Mouse (Mus musculus) cerebellum, postnatal 14 days (tissue): ENCODE measurements at regions not wholly inside any gene's neighbourhood (a gene's known extent, or its start where the extent isn't known, plus 50 kb on each side); places are given as distances from the start of the nearest gene placed in this dataset.
"Not testable (repeated sequence)": the region's sequence is repeated elsewhere in the genome, so short reads cannot be mapped to it uniquely, and the experiment has no call there.

ENCODE experiments used
- DNase-seq, 2 experiments: peaks; one replicate each; pipeline ENCODE4 v3.0.0; 2021; ENCODE audit warnings: mixed read lengths in 2 of 2

DNA sequence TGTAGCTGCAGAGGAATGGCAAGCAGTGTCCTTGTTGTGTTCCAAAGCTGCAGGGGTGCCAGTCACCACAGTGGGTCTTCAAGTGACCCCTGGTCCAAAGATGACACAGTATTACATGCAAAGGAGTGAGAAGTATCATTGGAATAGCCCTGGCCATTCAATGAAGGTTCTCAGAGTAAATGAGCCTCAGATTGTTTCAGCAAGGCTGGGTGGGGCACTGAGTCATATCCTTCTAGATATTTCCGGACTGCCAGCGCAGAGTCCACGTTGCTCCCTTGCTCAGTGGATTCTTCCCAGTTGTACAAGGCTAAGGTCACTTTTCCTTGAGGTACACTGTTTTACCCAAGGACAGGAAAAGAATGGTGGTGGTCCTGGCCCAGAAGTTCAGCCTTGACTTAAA, 319.2 kb upstream of the Irx1 start:
- no peak for DNase-seq

DNA sequence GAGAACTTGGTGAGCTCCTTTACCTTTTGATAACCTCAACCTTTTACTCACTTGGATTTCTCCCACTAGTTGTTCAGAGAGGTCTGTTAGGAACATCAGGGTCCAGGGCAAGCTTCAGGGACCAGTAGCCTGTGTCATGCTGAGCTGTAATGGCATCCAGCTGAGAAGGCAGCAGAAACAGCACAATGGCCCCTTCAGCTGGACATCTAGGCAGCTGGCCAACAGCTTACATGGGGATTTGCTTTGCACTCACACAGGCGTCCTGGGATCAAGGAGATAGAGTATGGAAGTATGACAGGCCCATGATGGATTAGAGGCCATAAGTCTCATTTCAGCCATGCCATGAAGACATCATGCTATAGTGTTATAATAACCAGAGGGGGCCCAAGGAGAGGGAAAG, 320.2 kb upstream of the Irx1 start:
- DNase-seq = no peak

DNA sequence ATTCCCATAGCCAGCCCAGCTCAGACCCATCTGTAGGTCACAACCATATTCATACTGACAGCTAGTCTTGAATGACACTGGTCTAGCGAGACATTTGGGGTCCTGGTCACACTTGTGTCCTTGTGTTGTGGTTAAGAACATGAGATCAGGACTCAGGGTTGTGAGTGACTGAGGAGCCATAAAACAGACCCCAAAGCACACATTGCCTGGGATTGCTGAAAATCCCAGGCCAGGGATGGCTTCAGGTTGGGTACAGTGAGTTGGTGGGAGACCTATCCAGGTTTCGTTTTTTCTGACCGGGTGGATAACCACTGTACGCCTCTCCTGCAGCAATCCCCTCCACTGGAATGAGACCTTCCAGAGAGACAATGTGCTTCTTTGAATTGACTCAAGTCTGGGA, 322.8 kb upstream of the Irx1 start:
- no peak for DNase-seq

GRCm38 (mm10) chr13:72288381-72289092, 325.0 kb upstream of the Irx1 start:
- no peak for DNase-seq

GRCm38 (mm10) chr13:72289093-72289501, 325.6 kb upstream of the Irx1 start:
- DNase-seq = no peak

GRCm38 (mm10) chr13:72292361-72292760, 328.8 kb upstream of the Irx1 start:
- DNase-seq = peak; percentile 20

DNA sequence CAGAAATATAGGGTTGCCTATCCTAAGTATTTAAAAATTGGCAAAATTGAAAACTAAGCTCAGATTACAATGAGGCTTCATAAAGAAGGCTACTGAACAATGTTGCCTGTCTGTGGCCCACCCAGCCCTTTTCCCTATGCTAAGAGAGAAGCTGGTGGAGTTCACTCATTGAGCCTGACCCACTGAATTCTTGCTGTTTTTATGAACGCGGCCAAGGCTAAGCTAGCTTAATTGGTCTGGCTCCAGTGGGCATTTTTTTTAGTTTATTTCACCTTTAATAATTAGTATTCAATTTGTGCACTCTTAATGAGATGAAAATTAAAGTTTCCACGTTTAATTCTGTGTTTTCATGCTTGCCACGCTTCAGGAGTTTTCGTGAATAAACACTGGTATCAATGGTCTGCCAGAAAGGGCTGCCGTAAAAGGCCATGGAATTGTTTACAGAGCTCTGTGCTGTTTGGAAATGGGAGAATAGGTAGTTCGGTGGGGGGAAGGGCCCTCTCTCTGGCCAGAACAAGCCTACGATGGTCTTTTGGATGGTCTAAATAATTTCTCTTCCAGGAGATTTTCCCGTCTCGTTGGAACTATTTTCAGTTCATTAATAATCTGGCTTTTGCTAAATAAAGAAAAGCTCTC, 329.7 kb upstream of the Irx1 start:
- DNase-seq = no peak

DNA sequence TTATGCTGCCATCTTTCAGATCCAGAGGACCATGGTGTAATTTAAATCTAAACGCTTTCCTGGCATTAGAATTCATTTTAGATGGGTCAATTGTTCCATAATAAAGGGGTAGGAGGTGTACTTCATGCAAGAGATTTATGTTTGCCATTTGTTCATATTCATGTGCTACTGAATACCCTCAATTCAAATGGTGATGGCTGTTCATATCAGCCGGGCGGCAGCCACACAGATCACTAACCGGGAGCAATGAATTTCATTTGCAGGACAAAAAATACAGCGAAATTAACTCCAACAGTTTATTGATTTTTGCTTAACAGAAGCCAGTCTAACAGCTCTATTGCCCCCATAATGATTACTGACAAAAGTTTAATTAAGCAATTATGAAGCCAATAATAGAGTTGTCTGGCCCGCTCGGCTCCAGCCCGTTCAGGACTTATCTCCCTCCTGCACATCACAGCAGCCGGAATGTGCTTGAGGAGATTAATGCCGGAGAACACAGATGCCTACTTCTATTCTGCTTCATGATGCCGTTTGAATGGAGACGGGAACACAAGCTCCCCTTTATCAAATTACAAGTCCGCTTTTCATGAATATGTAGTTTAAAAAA, 330.3 kb upstream of the Irx2 start:
- DNase-seq = no peak

GRCm38 (mm10) chr13:72299660-72300059, 329.0 kb upstream of the Irx2 start:
- no peak for DNase-seq

DNA sequence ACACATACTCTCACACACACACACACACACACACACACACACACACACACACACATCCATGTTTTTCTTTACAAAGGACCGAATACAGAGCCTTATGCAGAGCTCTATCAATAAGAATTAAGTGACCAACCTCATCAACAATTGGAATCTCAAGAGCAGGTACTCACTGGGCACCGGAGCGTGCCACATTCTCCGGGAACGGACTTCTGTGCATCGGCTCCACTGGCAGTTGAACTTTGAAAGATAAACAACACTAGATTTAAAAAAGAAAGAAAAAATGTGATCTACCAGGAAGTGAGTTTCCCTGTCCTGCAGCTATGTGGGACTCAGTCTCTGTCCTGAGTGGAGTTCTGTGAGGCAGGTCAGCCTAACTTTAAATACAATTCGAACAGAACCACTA, 327.5 kb upstream of the Irx2 start:
- no peak for DNase-seq

GRCm38 (mm10) chr13:72301841-72302240, 326.8 kb upstream of the Irx2 start:
- peak; percentile 16 to 30 for DNase-seq

GRCm38 (mm10) chr13:72302436-72303125, 326.0 kb upstream of the Irx2 start:
- DNase-seq = no peak

- DNase-seq = no peak
These were observed 325.4 kb upstream of the Irx2 start for GRCm38 (mm10) chr13:72303126-72303760.

- peak in 1 of 2 experiments; percentile 15 for DNase-seq
These were observed 304.5 kb upstream of the Irx2 start for GRCm38 (mm10) chr13:72324041-72324690.

GRCm38 (mm10) chr13:72326201-72326600, 302.4 kb upstream of the Irx2 start:
- DNase-seq = not testable (repeated sequence)

DNA sequence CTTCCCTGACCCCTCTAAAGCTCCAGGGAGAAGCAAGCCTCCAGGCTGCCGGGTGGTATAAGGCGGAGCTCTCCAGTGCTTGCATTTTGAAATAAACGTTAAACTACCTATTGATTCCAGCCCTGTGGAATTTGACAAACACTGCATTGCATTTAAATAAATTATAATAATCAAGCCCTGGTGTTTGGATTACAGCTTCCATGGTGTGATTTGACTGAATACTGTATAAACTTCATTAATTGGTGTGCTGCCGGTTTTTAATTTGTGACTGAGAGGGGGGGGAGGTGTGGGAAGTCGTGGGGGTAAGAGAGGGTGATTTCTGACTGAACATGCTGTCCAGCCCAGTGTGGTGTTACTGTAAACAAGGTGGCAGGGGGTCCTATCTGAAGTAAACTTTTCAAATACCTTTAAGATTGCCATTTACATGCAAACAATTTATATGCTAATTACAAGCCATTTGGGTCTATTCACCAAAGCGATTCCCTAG, 282.9 kb upstream of the Irx2 start:
- DNase-seq = no peak

DNA sequence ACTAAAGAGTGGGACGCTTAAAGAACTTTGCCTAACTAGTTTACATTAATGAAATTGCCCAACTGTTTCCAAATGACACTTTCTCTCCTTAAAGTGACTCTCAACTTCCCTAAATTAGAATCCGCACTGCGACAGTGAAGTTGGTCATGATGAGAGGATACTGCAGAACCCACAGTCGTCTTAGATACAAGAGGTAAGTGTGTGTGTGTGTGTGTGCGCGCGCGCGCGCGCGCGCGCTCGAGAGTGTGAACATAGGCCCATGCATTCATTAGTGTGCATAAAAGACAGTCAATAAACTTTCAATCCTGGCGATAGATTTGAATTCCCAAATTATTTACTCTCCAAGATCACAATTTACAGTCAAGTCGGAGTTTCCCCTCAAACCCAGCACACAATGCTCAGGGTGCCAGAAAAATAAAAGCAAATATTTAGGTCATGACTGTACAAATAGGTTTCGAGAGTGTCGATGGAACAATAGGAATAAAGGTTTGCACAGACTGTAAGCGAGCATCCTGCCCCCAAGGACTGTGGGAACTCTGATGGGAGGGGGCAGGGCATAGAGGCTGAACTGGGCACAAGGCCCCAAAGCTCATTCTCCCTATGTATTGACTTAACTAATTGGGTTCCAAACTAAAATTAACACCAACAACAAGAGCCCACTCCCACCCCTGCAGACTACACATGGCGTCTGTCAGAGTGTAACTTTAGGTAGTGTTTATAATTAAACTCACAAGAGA, 282.2 kb upstream of the Irx2 start:
- DNase-seq = no peak

DNA sequence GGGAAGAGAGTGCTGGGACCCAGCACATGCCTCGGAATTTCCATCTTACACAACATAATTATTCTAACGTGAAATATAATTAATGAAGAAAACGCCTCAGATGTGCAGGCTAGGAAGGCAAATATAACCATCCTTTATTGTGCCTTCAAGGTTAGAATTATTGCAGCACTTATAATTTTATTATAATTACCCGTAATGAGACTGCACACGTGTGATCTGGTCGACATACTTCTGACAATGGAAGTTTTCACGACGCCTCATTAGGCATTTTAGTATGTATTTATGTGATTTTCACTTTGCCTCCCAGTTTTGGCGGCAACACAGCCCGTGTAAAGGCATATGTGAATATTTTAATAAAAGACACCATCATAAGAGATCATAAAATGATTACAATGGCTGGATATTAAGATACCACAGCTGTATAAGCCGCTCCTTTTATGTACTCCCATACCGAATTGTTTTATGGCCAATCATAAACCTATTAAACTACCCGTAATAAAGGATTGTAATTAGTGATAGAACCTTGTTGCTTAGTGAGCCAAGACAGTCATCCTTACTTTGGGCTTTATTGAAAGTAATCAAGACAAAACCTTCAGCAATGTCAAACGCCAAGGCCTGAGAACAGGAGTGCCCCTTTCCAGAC, 281.6 kb upstream of the Irx2 start:
- no peak for DNase-seq

DNA sequence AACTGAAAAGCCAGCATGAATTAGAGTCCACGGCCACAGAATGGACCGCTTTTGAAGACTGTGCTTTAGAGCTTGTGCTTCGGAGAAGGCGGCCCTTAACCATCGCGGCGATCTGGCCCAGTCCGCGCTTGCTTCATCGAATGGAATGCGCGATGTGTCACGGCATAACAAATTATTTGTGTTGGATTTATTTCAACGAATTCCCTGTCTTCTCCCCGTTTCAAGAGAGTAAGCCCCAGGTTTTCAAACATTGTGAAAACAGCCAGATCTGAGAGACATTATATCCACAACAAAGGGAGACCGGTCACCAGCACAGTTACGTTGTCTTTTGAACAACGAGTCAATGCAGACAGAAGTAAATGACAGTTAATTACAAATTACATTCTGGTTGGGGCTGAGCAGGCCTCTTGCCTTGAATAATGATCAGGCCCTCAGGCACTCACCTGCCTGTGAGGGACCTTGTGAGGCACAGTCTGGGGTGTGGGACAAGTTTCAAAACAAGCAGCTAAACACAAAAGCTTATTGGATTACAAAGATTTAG, 275.9 kb upstream of the Irx2 start:
- DNase-seq = no peak

GRCm38 (mm10) chr13:72355297-72355696, 273.3 kb upstream of the Irx2 start:
- DNase-seq = no peak

DNA sequence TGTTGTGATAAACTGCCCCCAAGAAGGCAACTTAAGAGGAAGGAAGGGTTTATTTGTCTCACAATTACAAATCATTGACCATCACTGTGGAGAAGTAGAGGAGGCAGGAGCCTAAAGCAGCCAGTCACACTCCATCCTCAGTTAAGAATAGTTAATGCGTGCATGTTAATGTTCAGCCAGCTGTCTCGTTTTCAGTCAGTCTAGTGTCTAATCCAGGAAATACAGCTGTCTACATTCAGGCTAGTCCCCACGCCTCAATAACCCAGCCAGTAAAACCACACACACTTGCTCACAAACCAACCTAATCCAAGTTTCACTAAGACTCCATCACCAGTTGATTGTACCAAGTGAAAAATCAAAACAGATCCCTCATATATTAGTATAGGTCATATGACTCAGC, 272.8 kb upstream of the Irx2 start:
- DNase-seq = no peak
